Mouse (Mus musculus) kidney, postnatal 36 days (tissue): ENCODE results near the gene Arhgef28.

Experiments
- DNase-seq, 2 experiments: peaks; one replicate each; pipeline ENCODE4 v3.0.0; 2021 to 2022; ENCODE audit warnings: mixed read lengths in 2 of 2

Gene Arhgef28

GRCm38 (mm10) chr13:98008588-98008987 is 197.7 kb downstream of the Arhgef28 start:
- peak; percentile 60 to 72 for DNase-seq

GRCm38 (mm10) chr13:98005611-98006218 is 200.5 kb downstream of the Arhgef28 start:
- DNase-seq: peak; percentile 58 to 63

- DNase-seq: no peak
These were observed 201.4 kb downstream of the Arhgef28 start for GRCm38 (mm10) chr13:98004647-98005414.

GRCm38 (mm10) chr13:98003690-98004089 is 202.5 kb downstream of the Arhgef28 start:
- DNase-seq: peak; percentile 69 to 73

- no peak for DNase-seq
These were observed 203.6 kb downstream of the Arhgef28 start for GRCm38 (mm10) chr13:98002598-98002997.

- peak; percentile 35 to 54 for DNase-seq
These were observed 204.1 kb downstream of the Arhgef28 start for GRCm38 (mm10) chr13:98002121-98002520.

- no peak for DNase-seq
These were observed 204.5 kb downstream of the Arhgef28 start for GRCm38 (mm10) chr13:98001719-98002118.

DNA sequence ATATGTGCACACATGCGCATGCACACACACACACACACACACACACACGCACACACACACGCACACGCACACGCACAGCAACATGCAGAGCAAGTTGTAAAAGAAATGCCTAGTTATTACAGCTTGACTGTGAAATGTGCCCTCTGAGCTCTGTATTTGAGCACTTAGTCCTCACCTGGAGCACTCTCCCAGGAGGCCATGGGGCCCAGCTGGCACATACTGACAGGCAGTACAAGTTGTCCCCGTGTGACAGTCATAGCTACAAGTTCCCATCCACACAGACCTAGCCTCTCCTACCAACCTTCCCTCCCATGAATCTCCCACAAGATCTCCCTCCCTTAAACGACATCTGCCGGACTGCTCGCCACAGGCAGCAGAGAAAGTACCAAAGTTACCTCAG is 205.4 kb downstream of the Arhgef28 start:
- peak; percentile 50 to 64 for DNase-seq

DNA sequence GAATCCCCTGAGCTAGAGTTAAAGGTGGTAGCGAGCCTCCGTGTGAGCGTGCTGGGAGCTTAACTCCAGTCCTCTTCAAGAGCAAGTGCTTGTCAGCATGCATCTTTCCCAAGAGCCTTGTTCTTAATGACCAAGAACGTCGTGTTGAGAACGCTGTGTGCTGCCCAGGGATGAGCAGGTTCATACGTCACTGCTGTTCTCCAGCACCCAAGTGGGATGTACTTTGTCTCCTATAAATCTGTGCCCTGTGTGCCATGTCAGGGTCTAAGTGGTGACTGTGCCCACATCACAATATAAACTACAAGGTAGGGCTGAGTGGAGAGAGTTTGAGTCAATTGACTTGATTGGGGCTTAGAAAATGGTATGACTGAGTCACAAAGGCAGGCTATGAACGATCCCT is 207.1 kb downstream of the Arhgef28 start:
- peak; percentile 34 to 51 for DNase-seq

DNA sequence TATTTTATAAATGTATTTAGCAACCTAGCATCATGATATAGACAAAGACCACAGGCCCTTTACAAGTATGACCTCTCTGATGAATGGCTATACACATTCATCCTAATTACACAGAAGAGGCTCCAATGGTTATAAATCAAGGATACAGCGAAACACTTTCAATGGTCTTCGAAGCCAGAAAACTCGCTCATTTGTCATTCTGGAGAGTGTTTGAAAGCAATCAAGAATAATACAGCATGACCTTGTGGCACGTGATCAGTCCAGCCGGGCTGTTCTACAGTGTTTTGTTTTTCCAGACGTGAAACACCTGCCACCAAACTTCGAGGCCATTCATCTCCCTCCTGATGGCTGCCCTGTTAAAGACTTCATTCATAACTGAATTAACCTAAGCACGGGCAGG is 207.7 kb downstream of the Arhgef28 start:
- DNase-seq: no peak

DNA sequence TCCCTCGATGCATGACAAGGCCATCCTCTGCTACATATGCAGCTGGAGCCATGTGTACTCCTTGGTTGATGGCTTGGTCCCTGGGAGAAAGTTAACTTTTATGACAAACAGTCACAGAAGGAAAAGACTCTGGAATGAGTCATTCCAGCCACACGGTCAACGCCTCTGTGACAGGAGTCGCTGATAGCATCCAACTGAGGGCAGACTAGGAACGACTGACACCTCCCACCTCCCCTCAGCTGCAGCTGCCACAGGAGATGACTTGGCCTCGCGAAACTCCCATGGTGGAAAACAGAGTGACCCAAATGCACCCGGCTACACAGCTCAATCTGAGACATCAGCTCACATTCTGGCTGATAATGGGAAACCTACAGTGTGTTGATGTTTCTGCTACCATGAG is 215.3 kb downstream of the Arhgef28 start:
- no peak for DNase-seq

GRCm38 (mm10) chr13:97988796-97989195 is 217.4 kb downstream of the Arhgef28 start:
- DNase-seq: peak in 1 of 2 experiments; percentile 37

DNA sequence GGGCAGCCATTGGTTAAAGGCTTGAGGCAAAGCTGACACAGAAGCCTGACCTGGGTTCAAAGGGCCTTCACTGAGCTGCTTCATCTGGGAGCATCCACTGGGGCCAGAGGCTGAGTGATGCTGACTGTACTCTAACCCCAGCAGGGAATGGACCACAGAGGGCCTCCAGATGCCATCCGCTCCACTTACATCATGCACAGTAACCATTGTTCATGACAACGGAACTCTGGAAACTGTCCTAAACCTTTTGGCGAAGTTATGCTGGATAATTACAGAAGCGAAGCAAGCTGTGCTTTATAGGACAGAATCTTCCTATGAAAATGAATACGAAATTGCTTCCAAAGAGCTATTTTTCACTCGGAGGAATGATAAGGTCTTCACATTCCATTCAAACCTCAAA is 219.5 kb downstream of the Arhgef28 start:
- no peak for DNase-seq

- no peak for DNase-seq
These were observed 229.1 kb downstream of the Arhgef28 start for GRCm38 (mm10) chr13:97977104-97977503.

- DNase-seq: peak; percentile 70 to 76
These were observed 229.6 kb downstream of the Arhgef28 start for GRCm38 (mm10) chr13:97976642-97977041.

GRCm38 (mm10) chr13:97974532-97975194 is 231.6 kb downstream of the Arhgef28 start:
- DNase-seq: no peak

GRCm38 (mm10) chr13:97973915-97974314 is 232.3 kb downstream of the Arhgef28 start:
- no peak for DNase-seq

DNA sequence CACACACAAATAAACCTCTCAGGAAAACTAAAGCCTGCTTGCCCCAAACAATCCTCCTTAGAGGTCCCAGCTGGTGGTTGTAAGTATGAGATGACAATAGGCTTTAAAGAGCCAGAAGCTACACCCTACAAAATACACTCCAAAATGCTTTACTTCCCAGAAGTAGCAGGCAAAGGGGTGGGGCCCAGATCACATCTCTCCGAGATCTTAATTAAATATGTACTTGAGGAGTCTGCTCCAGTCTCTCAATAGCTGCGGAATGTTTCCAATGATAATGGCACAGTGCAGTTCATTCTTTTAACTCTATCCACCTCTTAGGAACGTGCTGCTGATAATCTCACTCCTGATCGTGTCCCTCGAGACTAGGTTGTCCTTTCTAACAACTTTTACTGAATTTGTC is 240.2 kb downstream of the Arhgef28 start:
- no peak for DNase-seq

DNA sequence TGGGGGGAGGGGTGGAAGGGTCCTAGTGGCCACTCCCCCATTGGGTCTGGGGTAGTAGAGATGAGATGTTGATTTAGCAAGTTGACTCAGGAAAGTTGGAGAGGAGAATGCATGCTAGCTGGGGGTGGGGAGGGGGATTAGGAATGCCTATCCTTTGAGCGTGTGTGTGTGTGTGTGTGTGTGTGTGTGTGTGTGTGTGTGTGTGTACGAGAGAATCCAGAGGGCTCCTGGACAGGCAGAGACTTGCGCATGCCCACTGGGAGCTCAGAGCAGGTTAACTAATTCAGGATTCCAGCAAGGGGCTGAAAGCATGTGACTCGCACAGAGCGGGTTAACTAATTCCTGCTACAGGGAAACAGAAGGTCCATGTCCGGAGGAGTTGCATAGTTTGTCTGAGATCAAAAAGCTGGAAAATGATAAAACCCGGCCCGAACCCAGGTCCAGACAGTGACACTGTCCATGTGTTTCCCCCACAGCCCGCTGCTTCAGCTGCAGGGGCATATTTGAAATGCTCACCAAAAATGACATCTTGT is 241.3 kb downstream of the Arhgef28 start:
- DNase-seq: no peak

GRCm38 (mm10) chr13:97960142-97960541 is 246.1 kb downstream of the Arhgef28 start:
- DNase-seq: no peak

GRCm38 (mm10) chr13:97959394-97959888 is 246.8 kb downstream of the Arhgef28 start:
- DNase-seq: no peak

GRCm38 (mm10) chr13:97955759-97956158 is 250.5 kb downstream of the Arhgef28 start:
- no peak for DNase-seq

- peak; percentile 43 for DNase-seq
These were observed 251.2 kb downstream of the Arhgef28 start for GRCm38 (mm10) chr13:97954956-97955496.
